Mouse (Mus musculus) large intestine, adult 2 months (tissue): ENCODE results near the gene Dazap2. TPM values are rescaled to one million over a fixed set of nuclear protein-coding genes. Genes with fewer than 3 reads are reported as not detected.

ENCODE experiments used
- DNase-seq: peaks from one replicate; pipeline ENCODE4 v3.0.0-alpha.2; 2012; ENCODE audit warnings: low read depth, low spot score
- WGBS: fragments of 180-500 bp; shearing (Covaris S2); methylation state at CpG from one replicate; pipeline ENCODE4 v1.1.7; 2018; 5-methylcytosine and 5-hydroxymethylcytosine counted together
- polyA plus RNA-seq: library from polyadenylated mRNA; depleted of rRNA; stranded (reverse); fragments of >200 nt; gene quantifications from 2 replicates; pipeline ENCODE4 v1.2.3, GENCODE M21; 2012; rRNA removed

Gene Dazap2
- 646 and 817 TPM in 2 replicates for polyA plus RNA-seq

GRCm38 (mm10) chr15:100614996-100615824, at the start of gene Dazap2:
Dazap2 (plus strand) TSS chr15:100615349.
- peak; percentile 97 for DNase-seq
- WGBS: under 1% methylated on average over 94 of the region's 99 CpGs

GRCm38 (mm10) chr15:100566531-100566930, 48.6 kb upstream of the Dazap2 start:
- DNase-seq: no peak
- 63% methylated on average over 2 of the region's 2 CpGs for WGBS

GRCm38 (mm10) chr15:100569239-100569638, 45.9 kb upstream of the Dazap2 start:
- DNase-seq: no peak
- 80% methylated on average over 3 of the region's 3 CpGs for WGBS

- 51% methylated on average over 6 of the region's 6 CpGs for WGBS
- DNase-seq: no peak
Observed at GRCm38 (mm10) chr15:100573946-100574345, 41.2 kb upstream of the Dazap2 start.

- DNase-seq: no peak
- WGBS: 74% methylated on average over 2 of the region's 2 CpGs
Observed at GRCm38 (mm10) chr15:100574378-100574777, 40.8 kb upstream of the Dazap2 start.

GRCm38 (mm10) chr15:100575366-100575765, 39.8 kb upstream of the Dazap2 start:
- WGBS: 83% methylated on average over 12 of the region's 12 CpGs

GRCm38 (mm10) chr15:100576392-100576791, 38.8 kb upstream of the Dazap2 start:
- 90% methylated on average over 6 of the region's 6 CpGs for WGBS
- no peak for DNase-seq

More at GRCm38 (mm10) chr15:100575366-100575765, 39.8 kb upstream of the Dazap2 start:
- DNase-seq: no peak

GRCm38 (mm10) chr15:100576810-100577209, 38.3 kb upstream of the Dazap2 start:
- WGBS: 82% methylated on average over 6 of the region's 6 CpGs
- no peak for DNase-seq

- WGBS: 92% methylated on average over 16 of the region's 16 CpGs
- DNase-seq: no peak
Observed at GRCm38 (mm10) chr15:100577972-100578371, 37.2 kb upstream of the Dazap2 start.

GRCm38 (mm10) chr15:100580108-100580507, 35.0 kb upstream of the Dazap2 start:
- DNase-seq: no peak
- 87% methylated on average over 10 of the region's 10 CpGs for WGBS

GRCm38 (mm10) chr15:100585931-100586330, 29.2 kb upstream of the Dazap2 start:
- DNase-seq: no peak
- WGBS: 95% methylated on average over 16 of the region's 16 CpGs

- WGBS: 66% methylated on average over 4 of the region's 4 CpGs
- no peak for DNase-seq
Observed at GRCm38 (mm10) chr15:100587166-100587565, 28.0 kb upstream of the Dazap2 start.

GRCm38 (mm10) chr15:100588297-100588696, 26.9 kb upstream of the Dazap2 start:
- 89% methylated on average over 6 of the region's 6 CpGs for WGBS
- DNase-seq: no peak

GRCm38 (mm10) chr15:100590436-100590835, 24.7 kb upstream of the Dazap2 start:
- WGBS: 77% methylated on average over 8 of the region's 8 CpGs
- DNase-seq: no peak

- WGBS: 77% methylated on average over 6 of the region's 6 CpGs
- no peak for DNase-seq
Observed at GRCm38 (mm10) chr15:100592817-100593216, 22.3 kb upstream of the Dazap2 start.

GRCm38 (mm10) chr15:100598287-100598882, 16.8 kb upstream of the Dazap2 start:
- WGBS: 20% methylated on average over 9 of the region's 9 CpGs
- no peak for DNase-seq

- 2% methylated on average over 12 of the region's 12 CpGs for WGBS
- DNase-seq: no peak
Observed at GRCm38 (mm10) chr15:100598883-100599275, 16.3 kb upstream of the Dazap2 start.

GRCm38 (mm10) chr15:100599276-100600046, 15.7 kb upstream of the Dazap2 start, which contains the start of gene Pou6f1:
Pou6f1 (minus strand) TSS chr15:100599984.
- 1% methylated on average over 75 of the region's 76 CpGs for WGBS
- no peak for DNase-seq

- no peak for DNase-seq
- WGBS: 4% methylated on average over 35 of the region's 35 CpGs
Observed at GRCm38 (mm10) chr15:100600047-100600695, 15.0 kb upstream of the Dazap2 start.
